ENCODE assay signal across 27 mouse cellular contexts in the genomic region with DNA sequence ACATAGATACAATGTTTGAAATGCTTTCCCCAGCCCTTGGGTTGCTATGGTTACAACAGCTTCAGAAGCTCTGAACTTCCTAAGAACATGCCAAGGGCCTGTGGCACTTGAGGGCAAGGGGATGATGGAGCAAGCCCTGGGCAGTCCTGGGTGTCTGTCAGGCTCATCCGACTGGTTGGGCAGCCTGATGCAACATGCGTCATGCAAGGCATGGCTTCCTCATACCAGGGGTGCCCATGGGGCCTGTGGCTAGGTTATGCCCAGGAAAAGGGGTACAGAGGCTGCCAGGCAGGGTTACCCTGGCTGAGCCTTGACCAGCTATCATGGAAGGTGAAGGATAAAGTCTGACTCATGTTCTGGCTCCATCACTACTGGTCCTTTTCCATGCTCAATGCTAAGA. TPM values are rescaled to one million over a fixed set of nuclear protein-coding genes. Genes with fewer than 3 reads are reported as not detected.
DNase-seq lines count a peak whose midpoint lies in the region; ATAC-seq lines count a peak whose summit lies in the region.
"Had no signal": no experiment of that assay in that cellular context is flagged by ENCODE, and none has a peak within 500 bp of the region (broad histone marks: within the 10 kb centered on the region; RNA-seq: fewer than 3 reads in every experiment).

No protein-coding gene starts in this region.

- H3K4me2 ChIP-seq in embryonic facial prominence, embryonic 13.5 days = no peak overlapping the region
- H3K4me2 ChIP-seq: embryonic facial prominence, embryonic 15.5 days; heart, embryonic 13.5 days; hindbrain, embryonic 12.5 days; kidney, embryonic 15.5 days; liver, embryonic 13.5 days had no signal

- no peak for ATAC-seq in embryonic facial prominence, embryonic 13.5 days (ENCODE audit: insufficient number of reproducible peaks, insufficient read depth, low FRiP score, low TSS enrichment, low read depth)
- peak; percentile 31 for ATAC-seq in granulocyte monocyte progenitor cell, adult 5-6 weeks (replicated peaks; ENCODE audit: poor library complexity, severe bottlenecking)
- ATAC-seq in frontal cortex, adult (ENCODE audit: low TSS enrichment) = no peak
- ATAC-seq: forebrain, postnatal 0 days had no signal

- peaks cover 68% of the 10 kb centered on the region for H3K36me3 ChIP-seq in embryonic facial prominence, embryonic 13.5 days
- peaks cover 69% of the 10 kb centered on the region for H3K36me3 ChIP-seq in embryonic facial prominence, embryonic 10.5 days (replicated peaks)

- H3K4me1 ChIP-seq in embryonic facial prominence, embryonic 13.5 days = peaks cover 25% of the 10 kb centered on the region
- H3K4me1 ChIP-seq in embryonic facial prominence, embryonic 10.5 days = peaks cover 26% of the 10 kb centered on the region

- DNase-seq in embryonic facial prominence, embryonic 10.5 days (ENCODE audit: low spot score) = no peak
- DNase-seq in 3134 (ENCODE audit: extremely low read depth, insufficient read length, low spot score) = peak; percentile 35
- DNase-seq in adrenal gland, postnatal 10 days = peak; percentile 44
- DNase-seq in thymus, adult 18-20 months = no peak
- DNase-seq: cerebellum, adult 2 months; cerebellum, postnatal 36 days; embryo, embryonic 11 days; forebrain, postnatal 0 days; gastrocnemius, postnatal 25 days; heart, adult 2 months; heart, postnatal 14 days; kidney, adult 11 months; kidney, postnatal 4 days; liver, embryonic 13.5 days; lung, adult 2 months; retina, postnatal 1 day; right cerebral cortex, postnatal 25 days; thymus, postnatal 25 days had no signal

- H3K9me3 ChIP-seq in embryonic facial prominence, embryonic 13.5 days = no peaks in the 10 kb centered on the region
- H3K9me3 ChIP-seq in embryonic facial prominence, embryonic 10.5 days = no peaks in the 10 kb centered on the region
- H3K9me3 ChIP-seq: embryonic facial prominence, embryonic 15.5 days; G1E; heart, embryonic 13.5 days; hindbrain, embryonic 12.5 days; kidney, embryonic 15.5 days; liver, embryonic 13.5 days had no signal

- H3K27me3 ChIP-seq in embryonic facial prominence, embryonic 13.5 days = no peaks in the 10 kb centered on the region
- H3K27me3 ChIP-seq in embryonic facial prominence, embryonic 10.5 days (replicated peaks; ENCODE audit: low read depth, poor library complexity, severe bottlenecking) = no peaks in the 10 kb centered on the region
- H3K27me3 ChIP-seq: embryonic facial prominence, embryonic 15.5 days; heart, embryonic 13.5 days; hindbrain, embryonic 12.5 days; kidney, embryonic 15.5 days; liver, embryonic 13.5 days had no signal

- 69% methylated on average over 2 of the region's 2 CpGs for WGBS in embryonic facial prominence, embryonic 13.5 days
- 91% methylated on average over 2 of the region's 2 CpGs for WGBS in embryonic facial prominence, embryonic 10.5 days

- H3K27ac ChIP-seq in embryonic facial prominence, embryonic 13.5 days = no peak overlapping the region
- H3K27ac ChIP-seq in embryonic facial prominence, embryonic 10.5 days (replicated peaks) = no peak overlapping the region
- H3K27ac ChIP-seq: embryonic facial prominence, embryonic 15.5 days; heart, adult 2 months; heart, embryonic 13.5 days; hindbrain, embryonic 12.5 days; kidney, embryonic 15.5 days; liver, embryonic 13.5 days had no signal

- H3K9ac ChIP-seq in embryonic facial prominence, embryonic 13.5 days = 0 out of 2 replicates have a peak overlapping the region, but pooled peaks have one; percentile 6
- H3K9ac ChIP-seq: embryonic facial prominence, embryonic 15.5 days; forebrain, postnatal 0 days; heart, embryonic 13.5 days; hindbrain, embryonic 12.5 days; kidney, embryonic 15.5 days; liver, embryonic 13.5 days had no signal

- no peak overlapping the region for H3K4me3 ChIP-seq in embryonic facial prominence, embryonic 13.5 days
- H3K4me3 ChIP-seq in embryonic facial prominence, embryonic 10.5 days = no peak overlapping the region
- H3K4me3 ChIP-seq: embryonic facial prominence, embryonic 15.5 days; heart, adult 2 months; heart, embryonic 13.5 days; hindbrain, embryonic 12.5 days; kidney, embryonic 15.5 days; liver, embryonic 13.5 days had no signal

RNA-seq across cellular contexts. Expression of a gene that starts 3.8 kb away (rescaled TPM):
- polyA plus RNA-seq in embryonic facial prominence, embryonic 13.5 days (2015; fragmentation: Nextera tagmentation; extraction: Ambion mirVana) = 19.6 and 22.6 TPM in 2 replicates
- 37.2 and 41.7 TPM in 2 replicates for polyA plus RNA-seq in embryonic facial prominence, embryonic 10.5 days (2016; fragmentation: Nextera tagmentation; extraction: Ambion mirVana)
- total RNA-seq in adrenal gland, postnatal 10 days (2021) = 10 to 100 TPM; 22.7 to 26.3 TPM
- total RNA-seq in granulocyte monocyte progenitor cell, adult 5-6 weeks (2014; fragmentation: Nextera tagmentation) = 4.6 and 8.1 TPM in 2 replicates
- total RNA-seq in granulocyte monocyte progenitor cell, adult 5-6 weeks (2017) = 4.5 and 4.8 TPM in 2 replicates

RNA-seq across cellular contexts. Expression of a gene that starts 16.5 kb away (rescaled TPM):
- 318 and 344 TPM in 2 replicates for polyA plus RNA-seq in embryonic facial prominence, embryonic 13.5 days (2015; fragmentation: Nextera tagmentation; extraction: Ambion mirVana)
- polyA plus RNA-seq in embryonic facial prominence, embryonic 10.5 days (2016; fragmentation: Nextera tagmentation; extraction: Ambion mirVana) = 409 and 427 TPM in 2 replicates
- 100 to 1,000 TPM; 210 to 233 TPM for total RNA-seq in adrenal gland, postnatal 10 days (2021)
- 145 and 151 TPM in 2 replicates for total RNA-seq in granulocyte monocyte progenitor cell, adult 5-6 weeks (2014; fragmentation: Nextera tagmentation)
- 66.2 and 88.3 TPM in 2 replicates for total RNA-seq in granulocyte monocyte progenitor cell, adult 5-6 weeks (2017)

RNA-seq across cellular contexts. Expression of a gene that starts 24.1 kb away (rescaled TPM):
- 62.4 and 69.8 TPM in 2 replicates for polyA plus RNA-seq in embryonic facial prominence, embryonic 13.5 days (2015; fragmentation: Nextera tagmentation; extraction: Ambion mirVana)
- 64.0 and 64.2 TPM in 2 replicates for polyA plus RNA-seq in embryonic facial prominence, embryonic 10.5 days (2016; fragmentation: Nextera tagmentation; extraction: Ambion mirVana)
- total RNA-seq in adrenal gland, postnatal 10 days (2021) = 10 to 100 TPM; 28.0 to 34.4 TPM
- total RNA-seq in granulocyte monocyte progenitor cell, adult 5-6 weeks (2014; fragmentation: Nextera tagmentation) = 18.6 and 30.7 TPM in 2 replicates
- total RNA-seq in granulocyte monocyte progenitor cell, adult 5-6 weeks (2017) = 14.0 and 26.3 TPM in 2 replicates

RNA-seq across cellular contexts. Expression of a gene that starts 37.1 kb away (rescaled TPM):
- polyA plus RNA-seq in embryonic facial prominence, embryonic 13.5 days (2015; fragmentation: Nextera tagmentation; extraction: Ambion mirVana) = 21.6 and 22.2 TPM in 2 replicates
- polyA plus RNA-seq in embryonic facial prominence, embryonic 10.5 days (2016; fragmentation: Nextera tagmentation; extraction: Ambion mirVana) = 21.9 and 24.6 TPM in 2 replicates
- 10 to 100 TPM; 14.2 to 16.5 TPM for total RNA-seq in adrenal gland, postnatal 10 days (2021)
- total RNA-seq in granulocyte monocyte progenitor cell, adult 5-6 weeks (2014; fragmentation: Nextera tagmentation) = 9.8 and 20.0 TPM in 2 replicates
- 10.6 and 10.8 TPM in 2 replicates for total RNA-seq in granulocyte monocyte progenitor cell, adult 5-6 weeks (2017)

RNA-seq across cellular contexts. Expression of a gene that starts 48.0 kb away (rescaled TPM):
- 2.9 and 5.2 TPM in 2 replicates for polyA plus RNA-seq in embryonic facial prominence, embryonic 13.5 days (2015; fragmentation: Nextera tagmentation; extraction: Ambion mirVana)
- 2.4 and 3.5 TPM in 2 replicates for polyA plus RNA-seq in embryonic facial prominence, embryonic 10.5 days (2016; fragmentation: Nextera tagmentation; extraction: Ambion mirVana)
- 1 to 10 TPM in 1 of 2 experiments, under 1 TPM in 1; 0.96 to 2.3 TPM for total RNA-seq in adrenal gland, postnatal 10 days (2021)
- 3.5 and 9.6 TPM in 2 replicates for total RNA-seq in granulocyte monocyte progenitor cell, adult 5-6 weeks (2014; fragmentation: Nextera tagmentation)
- not detected in 2 replicates for total RNA-seq in granulocyte monocyte progenitor cell, adult 5-6 weeks (2017)
- total RNA-seq: G1E; gastrocnemius, postnatal 25 days had no signal
- polyA plus RNA-seq: G1E; spleen, adult 2 months had no signal

Comparison
In these comparisons a context has a peak if more than half of its experiments do, and no peak if none do; other contexts are left out.
1. DNase-seq: peak in 3134 (single experiment) and adrenal gland, postnatal 10 days (single experiment); none in embryonic facial prominence, embryonic 10.5 days (single experiment) and thymus, adult 18-20 months (0 of 2).